Mouse (Mus musculus) brain, embryonic 14.5 days (tissue): ENCODE measurements at regions not wholly inside any gene's neighbourhood (a gene's known extent, or its start where the extent isn't known, plus 50 kb on each side); places are given as distances from the start of the nearest gene placed in this dataset.

Source experiments
- CTCF ChIP-seq: fragments of 200-500 bp; IDR thresholded peaks from 2 replicates; pipeline ENCODE4 v1.5.1; 2012; ENCODE audit warnings: inconsistent platforms, mild to moderate bottlenecking, moderate library complexity, borderline replicate concordance; ENCODE audit not compliant: insufficient read depth, insufficient read length; ENCODE audit errors: extremely low read depth
- POLR2A ChIP-seq: fragments of 200-500 bp; IDR thresholded peaks from 2 replicates; pipeline ENCODE4 v1.6.1; 2012; ENCODE audit warnings: mild to moderate bottlenecking, inconsistent platforms, borderline replicate concordance; ENCODE audit not compliant: poor library complexity, insufficient read depth, insufficient read length, severe bottlenecking; ENCODE audit errors: extremely low read depth

GRCm38 (mm10) chr12:44056493-44057163, 153.5 kb downstream of the Dnajb9 start:
- TF ChIP-seq CTCF (no peak), POLR2A (no peak)
